Mouse (Mus musculus) liver, adult 2 months (tissue): ENCODE results near the gene 4921524J17Rik.

ENCODE experiments used
- CTCF ChIP-seq: fragments of 200-500 bp; IDR thresholded peaks from 2 replicates; pipeline ENCODE4 v1.5.1; 2011; ENCODE audit warnings: low read depth, low read length, control low read depth
- POLR2A ChIP-seq: fragments of 200-500 bp; IDR thresholded peaks from 2 replicates; pipeline ENCODE4 v1.6.1; 2011; ENCODE audit warnings: low read length, control low read depth; ENCODE audit not compliant: insufficient read depth; ENCODE audit errors: extremely low read depth

GRCm38 (mm10) chr8:85459582-85459981, 26.9 kb upstream of the 4921524J17Rik start:
- TF ChIP-seq CTCF (no peak), POLR2A (no peak)
